Mouse (Mus musculus) midbrain, embryonic 14.5 days (tissue): ENCODE measurements at regions not wholly inside any gene's neighbourhood (a gene's known extent, or its start where the extent isn't known, plus 50 kb on each side); places are given as distances from the start of the nearest gene placed in this dataset.

Source experiments
- ATAC-seq: fragments of 200-750 bp; cut with Nextera tagmentation; 2 replicates; pipeline ENCODE4 v1.8.0; 2017; ENCODE audit warnings: moderate number of reproducible peaks, moderate library complexity; ENCODE audit not compliant: low FRiP score, low TSS enrichment
- DNase-seq: peaks from one replicate; pipeline ENCODE4 v3.0.0-alpha.2; 2015
- H3K27ac ChIP-seq: fragments of 300-500 bp; sonication (generic); replicated peaks from 2 replicates; pipeline ENCODE4 v1.5.1; 2014; ENCODE audit warnings: mild to moderate bottlenecking, low read depth, low read length, moderate library complexity
- H3K27me3 ChIP-seq: fragments of 300-500 bp; sonication (generic); 2 replicates; pipeline ENCODE4 v1.6.1; 2014; ENCODE audit warnings: low read length, control low read depth, mixed read lengths; ENCODE audit not compliant: control insufficient read depth, insufficient read depth
- H3K36me3 ChIP-seq: fragments of 300-500 bp; sonication (generic); 2 replicates; pipeline ENCODE4 v1.6.1; 2014; ENCODE audit warnings: low read length, control low read depth; ENCODE audit not compliant: control insufficient read depth, insufficient read depth
- H3K4me1 ChIP-seq: fragments of 300-500 bp; sonication (generic); 2 replicates; pipeline ENCODE4 v1.6.1; 2014; ENCODE audit warnings: mild to moderate bottlenecking, antibody characterized with exemption, low read length, control low read depth; ENCODE audit not compliant: control insufficient read depth, insufficient read depth
- H3K4me2 ChIP-seq: fragments of 300-500 bp; sonication (generic); 2 replicates; pipeline ENCODE4 v1.6.1; 2014; ENCODE audit warnings: mild to moderate bottlenecking, low read length, moderate library complexity
- H3K4me3 ChIP-seq: fragments of 300-500 bp; sonication (generic); replicated peaks from 2 replicates; pipeline ENCODE4 v1.5.1; 2014; ENCODE audit warnings: low read depth, low read length
- H3K9ac ChIP-seq: fragments of 300-500 bp; sonication (generic); replicated peaks from 2 replicates; pipeline ENCODE4 v1.6.1; 2014; ENCODE audit warnings: mild to moderate bottlenecking, low read length, moderate library complexity
- H3K9me3 ChIP-seq: fragments of 300-500 bp; sonication (generic); 2 replicates; pipeline ENCODE4 v1.6.1; 2016; ENCODE audit warnings: low read length, control low read depth, mixed read lengths; ENCODE audit not compliant: control insufficient read depth
- WGBS: fragments of 180-500 bp; shearing (Covaris S2); extraction: QIAGEN DNeasy Blood & Tissue Kit; methylation state at CpG from one replicate; pipeline ENCODE4 v1.1.7; 2014; 5-methylcytosine and 5-hydroxymethylcytosine counted together

GRCm38 (mm10) chr15:50320796-50321195 is 3563.9 kb upstream of the Gm7489 start:
- Histone ChIP-seq H3K4me3 (no peak overlapping the region), H3K9me3 (no peaks in the 10 kb centered on the region), H3K9ac (no peak overlapping the region), H3K27me3 (no peaks in the 10 kb centered on the region), H3K36me3 (no peaks in the 10 kb centered on the region), H3K4me1 (no peaks in the 10 kb centered on the region), H3K27ac (no peak overlapping the region), H3K4me2 (no peak overlapping the region)
- no peak for ATAC-seq
- DNase-seq = peak; percentile 23

GRCm38 (mm10) chr15:50345536-50345935 is 3539.2 kb upstream of the Gm7489 start:
- WGBS = 95% methylated on average over 5 of the region's 5 CpGs

GRCm38 (mm10) chr15:50346953-50347352 is 3537.8 kb upstream of the Gm7489 start:
- 93% methylated on average over 2 of the region's 2 CpGs for WGBS
- ATAC-seq = no peak
- Histone ChIP-seq H3K36me3 (no peaks in the 10 kb centered on the region), H3K4me1 (no peaks in the 10 kb centered on the region), H3K27ac (no peak overlapping the region), H3K4me2 (no peak overlapping the region), H3K9ac (no peak overlapping the region), H3K27me3 (no peaks in the 10 kb centered on the region), H3K4me3 (no peak overlapping the region), H3K9me3 (no peaks in the 10 kb centered on the region)
- no peak for DNase-seq

More at GRCm38 (mm10) chr15:50345536-50345935, 3539.2 kb upstream of the Gm7489 start:
- no peak overlapping the region for H3K27ac ChIP-seq
- no peak for DNase-seq
- H3K9me3 ChIP-seq = no peaks in the 10 kb centered on the region
- ATAC-seq = no peak
- H3K9ac ChIP-seq = no peak overlapping the region
- no peaks in the 10 kb centered on the region for H3K4me1 ChIP-seq
- H3K4me3 ChIP-seq = no peak overlapping the region
- H3K27me3 ChIP-seq = no peaks in the 10 kb centered on the region
- H3K36me3 ChIP-seq = no peaks in the 10 kb centered on the region
- H3K4me2 ChIP-seq = no peak overlapping the region

GRCm38 (mm10) chr15:50360033-50360988 is 3524.4 kb upstream of the Gm7489 start:
- no peak overlapping the region for H3K4me2 ChIP-seq
- DNase-seq (no peak), ATAC-seq (no peak)
- no peaks in the 10 kb centered on the region for H3K27me3 ChIP-seq
- 88% methylated on average over 5 of the region's 5 CpGs for WGBS
- H3K4me3 ChIP-seq = no peak overlapping the region
- no peak overlapping the region for H3K9ac ChIP-seq
- H3K4me1 ChIP-seq = no peaks in the 10 kb centered on the region
- H3K36me3 ChIP-seq = no peaks in the 10 kb centered on the region
- H3K9me3 ChIP-seq = no peaks in the 10 kb centered on the region
- H3K27ac ChIP-seq = no peak overlapping the region

- ATAC-seq = no peak
- Histone ChIP-seq H3K27me3 (no peaks in the 10 kb centered on the region), H3K4me3 (no peak overlapping the region), H3K27ac (no peak overlapping the region), H3K4me2 (no peak overlapping the region), H3K9ac (no peak overlapping the region), H3K9me3 (no peaks in the 10 kb centered on the region), H3K4me1 (no peaks in the 10 kb centered on the region), H3K36me3 (no peaks in the 10 kb centered on the region)
- WGBS = 90% methylated on average over 8 of the region's 8 CpGs
- no peak for DNase-seq
These were observed 3523.4 kb upstream of the Gm7489 start for GRCm38 (mm10) chr15:50361334-50361733.

- no peak overlapping the region for H3K27ac ChIP-seq
- no peak for ATAC-seq
- WGBS = 90% methylated on average over 4 of the region's 4 CpGs
- no peaks in the 10 kb centered on the region for H3K27me3 ChIP-seq
- no peaks in the 10 kb centered on the region for H3K4me1 ChIP-seq
- no peak for DNase-seq
- no peaks in the 10 kb centered on the region for H3K9me3 ChIP-seq
- no peak overlapping the region for H3K4me2 ChIP-seq
- H3K9ac ChIP-seq = no peak overlapping the region
- no peaks in the 10 kb centered on the region for H3K36me3 ChIP-seq
- no peak overlapping the region for H3K4me3 ChIP-seq
These were observed 3522.8 kb upstream of the Gm7489 start for GRCm38 (mm10) chr15:50361751-50362507.

GRCm38 (mm10) chr15:50400006-50400781 is 3484.5 kb upstream of the Gm7489 start:
- Histone ChIP-seq H3K36me3 (no peaks in the 10 kb centered on the region), H3K4me3 (no peak overlapping the region), H3K4me2 (no peak overlapping the region), H3K4me1 (no peaks in the 10 kb centered on the region), H3K9me3 (no peaks in the 10 kb centered on the region), H3K9ac (no peak overlapping the region), H3K27ac (no peak overlapping the region), H3K27me3 (no peaks in the 10 kb centered on the region)
- DNase-seq (no peak), ATAC-seq (no peak)
- 91% methylated on average over 7 of the region's 7 CpGs for WGBS

GRCm38 (mm10) chr15:50401386-50401785 is 3483.3 kb upstream of the Gm7489 start:
- Histone ChIP-seq H3K27ac (no peak overlapping the region), H3K36me3 (no peaks in the 10 kb centered on the region), H3K4me3 (no peak overlapping the region), H3K27me3 (no peaks in the 10 kb centered on the region), H3K4me1 (no peaks in the 10 kb centered on the region), H3K9me3 (no peaks in the 10 kb centered on the region), H3K9ac (no peak overlapping the region), H3K4me2 (no peak overlapping the region)
- WGBS = 96% methylated on average over 2 of the region's 2 CpGs
- ATAC-seq (no peak), DNase-seq (no peak)
